Mouse (Mus musculus): Measurements from ENCODE around the gene Rasgrf1. TPM values are rescaled to one million over a fixed set of nuclear protein-coding genes. Genes with fewer than 3 reads are reported as not detected.
A peak's percentile ranks its signal among the peaks of the same experiment; 100 is the strongest.

Gene Rasgrf1
- polyA plus RNA-seq, 1 experiment from 2014 or later: 0.78 TPM

- H3K4me3 ChIP-seq (ENCODE audit: low read depth, low read length): peak overlapping the region; percentile 55
- 3% methylated on average over 25 of the region's 34 CpGs for WGBS
- no peak overlapping the region; the same call in 1 of the 2 replicates for H3K9ac ChIP-seq (ENCODE audit: low read depth, low read length)
- no peaks in the 10 kb centered on the region for H3K36me3 ChIP-seq (ENCODE audit: control insufficient read depth, insufficient read depth, low read length)
- peaks cover 17% of the 10 kb centered on the region for H3K4me1 ChIP-seq (ENCODE audit: control insufficient read depth, insufficient read depth, low read length)
- peaks cover 90% of the 10 kb centered on the region for H3K27me3 ChIP-seq (replicated peaks; ENCODE audit: control insufficient read depth, insufficient read depth, low read length)
- ATAC-seq (ENCODE audit: low read depth) (no peak), DNase-seq (ENCODE audit: low spot score) (no peak)
- H3K27ac ChIP-seq (replicated peaks; ENCODE audit: low read depth, low read length): no peak overlapping the region
- H3K4me2 ChIP-seq (ENCODE audit: low read depth, low read length): peak overlapping the region; percentile 91
- H3K9me3 ChIP-seq (ENCODE audit: control insufficient read depth, low read length): no peaks in the 10 kb centered on the region
These were observed 1.2 kb downstream of the Rasgrf1 start for GRCm38 (mm10) chr9:89910741-89911444.

GRCm38 (mm10) chr9:89911891-89912549 lies 2.3 kb downstream of the Rasgrf1 start:
- Histone ChIP-seq H3K9ac (ENCODE audit: low read depth, low read length) (no peak overlapping the region), H3K4me2 (ENCODE audit: low read depth, low read length) (no peak overlapping the region), H3K27ac (replicated peaks; ENCODE audit: low read depth, low read length) (no peak overlapping the region), H3K9me3 (ENCODE audit: control insufficient read depth, low read length) (no peaks in the 10 kb centered on the region), H3K4me1 (ENCODE audit: control insufficient read depth, insufficient read depth, low read length) (peaks cover 17% of the 10 kb centered on the region), H3K27me3 (replicated peaks; ENCODE audit: control insufficient read depth, insufficient read depth, low read length) (peaks cover 79% of the 10 kb centered on the region), H3K36me3 (ENCODE audit: control insufficient read depth, insufficient read depth, low read length) (no peaks in the 10 kb centered on the region), H3K4me3 (ENCODE audit: low read depth, low read length) (no peak overlapping the region)
- no peak for DNase-seq (ENCODE audit: low spot score)
- ATAC-seq (ENCODE audit: low read depth): no peak
- WGBS: 71% methylated on average over 5 of the region's 5 CpGs

GRCm38 (mm10) chr9:89913135-89913534 lies 3.4 kb downstream of the Rasgrf1 start:
- Histone ChIP-seq H3K27me3 (replicated peaks; ENCODE audit: control insufficient read depth, insufficient read depth, low read length) (peaks cover 68% of the 10 kb centered on the region), H3K36me3 (ENCODE audit: control insufficient read depth, insufficient read depth, low read length) (no peaks in the 10 kb centered on the region), H3K9ac (ENCODE audit: low read depth, low read length) (no peak overlapping the region), H3K9me3 (ENCODE audit: control insufficient read depth, low read length) (no peaks in the 10 kb centered on the region), H3K4me3 (ENCODE audit: low read depth, low read length) (no peak overlapping the region), H3K27ac (replicated peaks; ENCODE audit: low read depth, low read length) (no peak overlapping the region), H3K4me1 (ENCODE audit: control insufficient read depth, insufficient read depth, low read length) (peaks cover 17% of the 10 kb centered on the region), H3K4me2 (ENCODE audit: low read depth, low read length) (no peak overlapping the region)
- ATAC-seq (ENCODE audit: low read depth) (no peak), DNase-seq (ENCODE audit: low spot score) (no peak)
- 55% methylated on average over 4 of the region's 4 CpGs for WGBS

- Histone ChIP-seq H3K4me3 (ENCODE audit: low read depth, low read length) (no peak overlapping the region), H3K9ac (ENCODE audit: low read depth, low read length) (no peak overlapping the region), H3K36me3 (ENCODE audit: control insufficient read depth, insufficient read depth, low read length) (no peaks in the 10 kb centered on the region), H3K27ac (replicated peaks; ENCODE audit: low read depth, low read length) (no peak overlapping the region), H3K27me3 (replicated peaks; ENCODE audit: control insufficient read depth, insufficient read depth, low read length) (peaks cover 34% of the 10 kb centered on the region), H3K9me3 (ENCODE audit: control insufficient read depth, low read length) (no peaks in the 10 kb centered on the region), H3K4me1 (ENCODE audit: control insufficient read depth, insufficient read depth, low read length) (no peaks in the 10 kb centered on the region), H3K4me2 (ENCODE audit: low read depth, low read length) (no peak overlapping the region)
- ATAC-seq (ENCODE audit: low read depth) (no peak), DNase-seq (ENCODE audit: low spot score) (no peak)
- WGBS: 91% methylated on average over 7 of the region's 7 CpGs
These were observed 6.8 kb downstream of the Rasgrf1 start for GRCm38 (mm10) chr9:89916471-89916870.

- Histone ChIP-seq H3K4me2 (ENCODE audit: low read depth, low read length) (no peak overlapping the region), H3K9ac (ENCODE audit: low read depth, low read length) (no peak overlapping the region), H3K27me3 (replicated peaks; ENCODE audit: control insufficient read depth, insufficient read depth, low read length) (peaks cover 25% of the 10 kb centered on the region), H3K36me3 (ENCODE audit: control insufficient read depth, insufficient read depth, low read length) (no peaks in the 10 kb centered on the region), H3K9me3 (ENCODE audit: control insufficient read depth, low read length) (no peaks in the 10 kb centered on the region), H3K4me1 (ENCODE audit: control insufficient read depth, insufficient read depth, low read length) (no peaks in the 10 kb centered on the region), H3K27ac (replicated peaks; ENCODE audit: low read depth, low read length) (no peak overlapping the region), H3K4me3 (ENCODE audit: low read depth, low read length) (no peak overlapping the region)
- no peak for ATAC-seq (ENCODE audit: low read depth)
- 87% methylated on average over 1 of the region's 1 CpGs for WGBS
- DNase-seq (ENCODE audit: low spot score): no peak
These were observed 7.7 kb downstream of the Rasgrf1 start for GRCm38 (mm10) chr9:89917431-89917830.

- Histone ChIP-seq H3K4me2 (ENCODE audit: low read depth, low read length) (no peak overlapping the region), H3K27ac (replicated peaks; ENCODE audit: low read depth, low read length) (no peak overlapping the region), H3K4me1 (ENCODE audit: control insufficient read depth, insufficient read depth, low read length) (no peaks in the 10 kb centered on the region), H3K36me3 (ENCODE audit: control insufficient read depth, insufficient read depth, low read length) (no peaks in the 10 kb centered on the region), H3K4me3 (ENCODE audit: low read depth, low read length) (no peak overlapping the region), H3K27me3 (replicated peaks; ENCODE audit: control insufficient read depth, insufficient read depth, low read length) (0 out of 2 replicates have a peak, but pooled peaks cover 11% of the 10 kb centered on the region), H3K9ac (ENCODE audit: low read depth, low read length) (no peak overlapping the region), H3K9me3 (ENCODE audit: control insufficient read depth, low read length) (no peaks in the 10 kb centered on the region)
- ATAC-seq (ENCODE audit: low read depth) (no peak), DNase-seq (ENCODE audit: low spot score) (no peak)
- WGBS: 84% methylated on average over 5 of the region's 5 CpGs
These were observed 9.1 kb downstream of the Rasgrf1 start for GRCm38 (mm10) chr9:89918832-89919231.

- no peak for DNase-seq (ENCODE audit: low spot score)
- H3K36me3 ChIP-seq (ENCODE audit: control insufficient read depth, insufficient read depth, low read length): no peaks in the 10 kb centered on the region
These were observed 11.4 kb downstream of the Rasgrf1 start for GRCm38 (mm10) chr9:89921121-89921520.

GRCm38 (mm10) chr9:89922666-89923065 lies 13.0 kb downstream of the Rasgrf1 start:
- no peak overlapping the region for H3K27ac ChIP-seq (replicated peaks; ENCODE audit: low read depth, low read length)
- no peak for DNase-seq (ENCODE audit: low spot score)
- H3K4me2 ChIP-seq (ENCODE audit: low read depth, low read length): no peak overlapping the region
- no peak overlapping the region for H3K4me3 ChIP-seq (ENCODE audit: low read depth, low read length)
- peaks cover 13% of the 10 kb centered on the region for H3K9me3 ChIP-seq (ENCODE audit: control insufficient read depth, low read length)
- no peaks in the 10 kb centered on the region for H3K4me1 ChIP-seq (ENCODE audit: control insufficient read depth, insufficient read depth, low read length)
- H3K9ac ChIP-seq (ENCODE audit: low read depth, low read length): no peak overlapping the region
- ATAC-seq (ENCODE audit: low read depth): no peak
- H3K27me3 ChIP-seq (replicated peaks; ENCODE audit: control insufficient read depth, insufficient read depth, low read length): no peaks in the 10 kb centered on the region
- WGBS: 71% methylated on average over 1 of the region's 1 CpGs
- no peaks in the 10 kb centered on the region for H3K36me3 ChIP-seq (ENCODE audit: control insufficient read depth, insufficient read depth, low read length)

More at GRCm38 (mm10) chr9:89921121-89921520, 11.4 kb downstream of the Rasgrf1 start:
- Histone ChIP-seq H3K4me1 (ENCODE audit: control insufficient read depth, insufficient read depth, low read length) (no peaks in the 10 kb centered on the region), H3K27me3 (replicated peaks; ENCODE audit: control insufficient read depth, insufficient read depth, low read length) (no peaks in the 10 kb centered on the region), H3K4me3 (ENCODE audit: low read depth, low read length) (no peak overlapping the region), H3K27ac (replicated peaks; ENCODE audit: low read depth, low read length) (no peak overlapping the region), H3K9ac (ENCODE audit: low read depth, low read length) (no peak overlapping the region), H3K9me3 (ENCODE audit: control insufficient read depth, low read length) (peaks cover 5% of the 10 kb centered on the region; the same call in 1 of the 2 replicates), H3K4me2 (ENCODE audit: low read depth, low read length) (no peak overlapping the region)
- WGBS: 46% methylated on average over 9 of the region's 9 CpGs
- ATAC-seq (ENCODE audit: low read depth): no peak

Measured in embryonic facial prominence, embryonic 14.5 days (tissue).